Mouse (Mus musculus) thymus, adult 2 months (tissue): ENCODE results near the gene Scgb3a1.

Source experiments
- CTCF ChIP-seq: fragments of 200-500 bp; IDR thresholded peaks from 2 replicates; pipeline ENCODE4 v1.5.1; 2012; ENCODE audit warnings: mild to moderate bottlenecking, control low read depth, low read length, moderate library complexity, borderline replicate concordance; ENCODE audit not compliant: control insufficient read depth, poor library complexity, insufficient read depth; ENCODE audit errors: extremely low read depth
- POLR2A ChIP-seq: fragments of 200-500 bp; IDR thresholded peaks from 2 replicates; pipeline ENCODE4 v1.6.1; 2012; ENCODE audit warnings: mild to moderate bottlenecking, low read length, control low read depth, moderate library complexity; ENCODE audit not compliant: control insufficient read depth, poor library complexity, insufficient read depth; ENCODE audit errors: extremely low read depth

GRCm38 (mm10) chr11:49634101-49634500 lies 29.3 kb upstream of the Scgb3a1 start:
- TF ChIP-seq CTCF: no peak
- TF ChIP-seq POLR2A: no peak
